Mouse (Mus musculus) heart, embryonic 11.5 days (tissue): ENCODE measurements around the gene Ltv1. TPM values are rescaled to one million over a fixed set of nuclear protein-coding genes. Genes with fewer than 3 reads are reported as not detected.

ENCODE experiments used
- ATAC-seq: fragments of 200-750 bp; cut with Nextera tagmentation; replicated peaks from 2 replicates; pipeline ENCODE4 v1.8.0; 2017; ENCODE audit warnings: moderate library complexity; ENCODE audit not compliant: insufficient number of reproducible peaks, low FRiP score, low TSS enrichment
- H3K27ac ChIP-seq: fragments of 300-500 bp; sonication (generic); 2 replicates; pipeline ENCODE4 v1.5.1; 2014; ENCODE audit warnings: mild to moderate bottlenecking, low read depth, low read length
- H3K27me3 ChIP-seq: fragments of 300-500 bp; sonication (generic); 2 replicates; pipeline ENCODE4 v1.6.1; 2014; ENCODE audit warnings: mild to moderate bottlenecking, low read length, mixed read lengths; ENCODE audit not compliant: control insufficient read depth, insufficient read depth
- H3K36me3 ChIP-seq: fragments of 300-500 bp; sonication (generic); 2 replicates; pipeline ENCODE4 v1.6.1; 2014; ENCODE audit warnings: mild to moderate bottlenecking, low read length, moderate library complexity, mixed read lengths; ENCODE audit not compliant: control insufficient read depth, insufficient read depth
- H3K4me1 ChIP-seq: fragments of 300-500 bp; sonication (generic); 2 replicates; pipeline ENCODE4 v1.6.1; 2014; ENCODE audit warnings: low read length; ENCODE audit not compliant: control insufficient read depth, insufficient read depth
- H3K4me2 ChIP-seq: fragments of 300-500 bp; sonication (generic); 2 replicates; pipeline ENCODE4 v1.6.1; 2014; ENCODE audit warnings: mild to moderate bottlenecking, moderate library complexity
- H3K4me3 ChIP-seq: fragments of 300-500 bp; sonication (generic); 2 replicates; pipeline ENCODE4 v1.5.1; 2014; ENCODE audit warnings: low read depth, low read length
- H3K9ac ChIP-seq: fragments of 300-500 bp; sonication (generic); 2 replicates; pipeline ENCODE4 v1.6.1; 2014; ENCODE audit warnings: mild to moderate bottlenecking, low read depth, low read length, moderate library complexity
- H3K9me3 ChIP-seq: fragments of 300-500 bp; sonication (generic); replicated peaks from 2 replicates; pipeline ENCODE4 v1.6.1; 2016; ENCODE audit warnings: low read length; ENCODE audit not compliant: control insufficient read depth
- WGBS: fragments of 180-500 bp; shearing (Covaris S2); extraction: QIAGEN DNeasy Blood & Tissue Kit; methylation state at CpG from one replicate; pipeline ENCODE4 v1.1.7; 2014; ENCODE audit not compliant: insufficient replicate concordance; 5-methylcytosine and 5-hydroxymethylcytosine counted together
- polyA plus RNA-seq: library from polyadenylated mRNA; unstranded; fragments of >200 nt; fragmentation: Nextera tagmentation; extraction: Ambion mirVana; gene quantifications from 2 replicates; pipeline ENCODE4 v1.2.1, GENCODE M21; 2014

Ltv1 gene
- polyA plus RNA-seq, 1 experiment from 2014 or later = 60.0 TPM

GRCm38 (mm10) chr10:13184170-13184766, 8.7 kb downstream of the Ltv1 start:
- no peak overlapping the region for H3K4me2 ChIP-seq
- 78% methylated on average over 4 of the region's 4 CpGs for WGBS
- H3K4me3 ChIP-seq = no peak overlapping the region
- no peak overlapping the region for H3K27ac ChIP-seq
- peaks cover 3% of the 10 kb centered on the region; the same call in 1 of the 2 replicates for H3K4me1 ChIP-seq
- no peak for ATAC-seq
- H3K9ac ChIP-seq = no peak overlapping the region
- no peaks in the 10 kb centered on the region for H3K9me3 ChIP-seq
- H3K36me3 ChIP-seq = peaks cover 40% of the 10 kb centered on the region
- H3K27me3 ChIP-seq = no peaks in the 10 kb centered on the region

GRCm38 (mm10) chr10:13180211-13180610, 12.8 kb downstream of the Ltv1 start:
- Histone ChIP-seq H3K36me3 (peaks cover 52% of the 10 kb centered on the region), H3K9ac (no peak overlapping the region), H3K4me3 (no peak overlapping the region), H3K27ac (peak overlapping the region; percentile 24; the same call in 1 of the 2 replicates), H3K4me2 (no peak overlapping the region), H3K4me1 (peaks cover 3% of the 10 kb centered on the region; the same call in 1 of the 2 replicates), H3K27me3 (no peaks in the 10 kb centered on the region), H3K9me3 (no peaks in the 10 kb centered on the region)
- WGBS = 57% methylated on average over 7 of the region's 7 CpGs
- no peak for ATAC-seq

GRCm38 (mm10) chr10:13177973-13178624, 14.9 kb downstream of the Ltv1 start, which contains the start of gene Zc2hc1b:
Gene Zc2hc1b (minus strand): TSS chr10:13178023.
- WGBS = 74% methylated on average over 7 of the region's 7 CpGs
- H3K4me2 ChIP-seq = no peak within 1 kb of the TSS
- H3K9ac ChIP-seq = no peak within 1 kb of the TSS
- no peaks in the 10 kb centered on the region; the same call in 1 of the 2 replicates for H3K4me1 ChIP-seq
- H3K9me3 ChIP-seq = no peaks in the 10 kb centered on the region
- ATAC-seq = no peak
- no peak within 1 kb of the TSS for H3K27ac ChIP-seq
- H3K27me3 ChIP-seq = no peaks in the 10 kb centered on the region
- H3K4me3 ChIP-seq = no peak within 1 kb of the TSS
- H3K36me3 ChIP-seq = peaks cover 52% of the 10 kb centered on the region

GRCm38 (mm10) chr10:13175866-13176265, 17.1 kb downstream of the Ltv1 start:
- H3K36me3 ChIP-seq = peaks cover 35% of the 10 kb centered on the region
- 86% methylated on average over 7 of the region's 7 CpGs for WGBS
- no peak overlapping the region for H3K9ac ChIP-seq
- H3K27ac ChIP-seq = no peak overlapping the region
- peaks cover 5% of the 10 kb centered on the region; the same call in 1 of the 2 replicates for H3K4me1 ChIP-seq
- no peaks in the 10 kb centered on the region for H3K9me3 ChIP-seq
- H3K4me2 ChIP-seq = no peak overlapping the region
- no peak overlapping the region for H3K4me3 ChIP-seq
- no peaks in the 10 kb centered on the region for H3K27me3 ChIP-seq
- no peak for ATAC-seq

- WGBS = 37% methylated on average over 10 of the region's 10 CpGs
- peaks cover 17% of the 10 kb centered on the region for H3K4me1 ChIP-seq
- ATAC-seq = no peak
- H3K9ac ChIP-seq = no peak overlapping the region
- no peaks in the 10 kb centered on the region for H3K9me3 ChIP-seq
- peaks cover 13% of the 10 kb centered on the region; the same call in 1 of the 2 replicates for H3K36me3 ChIP-seq
- no peak overlapping the region for H3K4me2 ChIP-seq
- H3K27ac ChIP-seq = no peak overlapping the region
- H3K27me3 ChIP-seq = no peaks in the 10 kb centered on the region
- no peak overlapping the region for H3K4me3 ChIP-seq
Observed at GRCm38 (mm10) chr10:13172798-13173221, 20.2 kb downstream of the Ltv1 start.

GRCm38 (mm10) chr10:13171461-13171860, 21.5 kb downstream of the Ltv1 start:
- no peak overlapping the region for H3K4me2 ChIP-seq
- no peaks in the 10 kb centered on the region for H3K9me3 ChIP-seq
- H3K4me3 ChIP-seq = no peak overlapping the region
- ATAC-seq = no peak
- H3K9ac ChIP-seq = no peak overlapping the region
- H3K36me3 ChIP-seq = 0 out of 2 replicates have a peak, but pooled peaks cover 4% of the 10 kb centered on the region
- H3K4me1 ChIP-seq = peaks cover 17% of the 10 kb centered on the region
- no peaks in the 10 kb centered on the region for H3K27me3 ChIP-seq
- WGBS = 36% methylated on average over 2 of the region's 2 CpGs
- no peak overlapping the region for H3K27ac ChIP-seq

- Histone ChIP-seq H3K27ac (peak overlapping the region; percentile 46; the same call in 1 of the 2 replicates), H3K4me2 (no peak overlapping the region)
Observed at GRCm38 (mm10) chr10:13170739-13171448, 22.1 kb downstream of the Ltv1 start.

GRCm38 (mm10) chr10:13168461-13168860, 24.5 kb downstream of the Ltv1 start:
- 47% methylated on average over 5 of the region's 5 CpGs for WGBS
- Histone ChIP-seq H3K4me2 (no peak overlapping the region), H3K4me1 (peaks cover 17% of the 10 kb centered on the region), H3K36me3 (no peaks in the 10 kb centered on the region), H3K27ac (peak overlapping the region; percentile 36), H3K4me3 (no peak overlapping the region), H3K9ac (no peak overlapping the region), H3K27me3 (no peaks in the 10 kb centered on the region), H3K9me3 (no peaks in the 10 kb centered on the region)
- ATAC-seq = no peak

More at GRCm38 (mm10) chr10:13170739-13171448, 22.1 kb downstream of the Ltv1 start:
- Histone ChIP-seq H3K9me3 (no peaks in the 10 kb centered on the region), H3K4me1 (peaks cover 17% of the 10 kb centered on the region), H3K4me3 (no peak overlapping the region), H3K9ac (no peak overlapping the region), H3K27me3 (no peaks in the 10 kb centered on the region), H3K36me3 (no peaks in the 10 kb centered on the region)
- 36% methylated on average over 12 of the region's 12 CpGs for WGBS
- ATAC-seq = no peak; the same call in 1 of the 2 replicates
